Mouse (Mus musculus) cerebellum, adult 11-12 months (tissue): ENCODE measurements at regions not wholly inside any gene's neighbourhood (a gene's known extent, or its start where the extent isn't known, plus 50 kb on each side); places are given as distances from the start of the nearest gene placed in this dataset.

Source experiments
- DNase-seq: peaks from one replicate; pipeline ENCODE4 v3.0.0; 2022

DNA sequence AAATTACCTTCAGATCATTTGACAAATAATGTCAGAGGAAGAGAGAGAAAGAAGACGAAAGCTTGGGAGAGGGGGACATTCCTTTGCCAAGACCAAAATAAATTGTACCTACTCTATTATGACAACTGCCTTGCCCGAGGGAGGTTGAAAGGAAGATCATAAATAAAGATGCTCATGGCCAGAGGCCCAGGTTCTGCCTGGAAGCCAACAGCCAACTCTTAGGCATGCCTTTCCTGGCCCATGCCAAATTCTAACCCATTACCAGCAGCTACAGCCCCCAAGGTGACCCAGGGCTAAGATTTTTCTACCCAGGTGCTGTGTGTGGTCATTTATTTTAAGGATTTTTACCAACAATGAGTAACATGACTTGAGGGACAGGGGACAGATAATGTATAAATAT, 54.9 kb downstream of the Cbln1 start:
- DNase-seq = no peak

GRCm38 (mm10) chr8:87415051-87415630, 57.3 kb downstream of the Cbln1 start:
- DNase-seq = no peak

- no peak for DNase-seq
Observed at GRCm38 (mm10) chr8:87389016-87389415, 83.4 kb downstream of the Cbln1 start.

DNA sequence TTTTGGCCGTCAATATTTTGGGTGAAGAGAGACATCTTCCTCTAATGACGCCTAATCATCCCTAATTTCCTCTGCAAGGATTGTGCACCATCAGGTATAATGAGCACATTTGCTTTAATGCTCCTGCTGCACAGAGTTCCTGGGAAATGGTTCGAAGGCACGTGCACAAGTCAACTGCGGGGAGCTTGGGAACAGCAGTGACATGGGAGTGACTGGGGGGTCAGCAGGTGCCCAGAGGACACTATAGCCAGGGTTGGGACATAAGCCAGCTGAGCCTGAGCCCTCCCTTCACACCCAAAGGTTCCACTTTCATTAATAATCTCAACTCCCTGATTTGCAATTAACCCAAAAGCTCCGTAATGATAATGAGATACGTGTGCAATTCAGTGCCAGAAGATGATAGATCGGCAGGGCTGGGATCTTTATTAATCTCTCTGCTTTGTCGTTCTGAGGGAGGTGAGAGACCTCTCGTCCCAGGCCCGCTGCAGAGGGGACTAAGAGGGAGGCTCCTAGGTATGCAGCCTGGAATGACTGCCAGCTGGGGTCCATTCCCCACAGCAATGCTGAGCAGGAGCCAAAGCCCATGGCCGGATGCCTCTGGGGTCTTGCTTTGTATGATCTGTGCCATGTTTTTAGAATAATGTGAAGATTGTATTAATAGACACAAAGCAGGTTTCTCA, 88.7 kb downstream of the Cbln1 start:
- DNase-seq = no peak

- DNase-seq = no peak
Observed at GRCm38 (mm10) chr8:87382311-87382710, 90.1 kb downstream of the Cbln1 start.

- DNase-seq = no peak
Observed at GRCm38 (mm10) chr8:87380791-87381190, 91.6 kb downstream of the Cbln1 start.

DNA sequence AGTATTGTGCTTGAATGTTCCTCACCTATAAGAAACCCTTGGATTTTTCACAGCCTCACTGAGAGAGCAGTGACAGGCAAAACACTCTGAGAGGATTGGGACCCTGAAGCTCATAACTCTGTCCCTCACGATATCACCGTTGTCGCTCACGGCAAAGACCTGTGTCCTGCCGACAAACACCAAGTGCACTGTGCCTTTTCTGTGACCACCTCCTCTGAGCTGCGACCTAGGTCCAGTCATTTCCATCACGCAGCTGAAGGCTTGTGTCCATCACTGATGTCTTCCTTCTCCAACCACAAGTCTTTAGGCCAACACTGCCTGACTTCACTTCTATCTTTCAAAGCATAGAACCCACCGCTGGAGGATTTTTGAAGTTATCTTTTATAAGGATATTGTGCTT, 93.1 kb downstream of the Cbln1 start:
- DNase-seq = no peak

- no peak for DNase-seq
Observed at GRCm38 (mm10) chr8:87374044-87374443, 98.4 kb downstream of the Cbln1 start.

DNA sequence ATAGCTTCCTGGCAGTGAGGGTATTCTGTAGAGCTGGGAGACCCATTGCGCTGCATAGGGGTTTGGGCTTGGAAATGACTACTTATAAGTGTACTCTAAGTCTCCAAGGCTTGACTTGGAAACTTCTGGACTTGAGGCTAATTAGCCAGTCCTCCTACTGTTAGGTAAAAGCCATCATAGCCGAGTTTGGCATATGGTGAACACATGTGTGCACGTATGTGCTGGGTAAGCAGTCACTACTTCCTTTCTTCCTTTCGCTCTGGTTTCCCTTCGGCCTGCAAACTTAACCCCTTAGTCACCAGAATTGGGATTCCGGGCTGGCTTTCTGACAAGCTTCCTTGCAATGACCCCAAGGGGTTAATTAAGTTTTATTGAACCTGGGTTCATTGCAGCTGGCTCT, 98.9 kb downstream of the Cbln1 start:
- DNase-seq = no peak

GRCm38 (mm10) chr8:87372061-87372460, 100.3 kb downstream of the Cbln1 start:
- DNase-seq = peak; percentile 56

- no peak for DNase-seq
Observed at GRCm38 (mm10) chr8:87370194-87370593, 102.2 kb downstream of the Cbln1 start.

- DNase-seq = peak; percentile 51
Observed at GRCm38 (mm10) chr8:87350471-87350870, 121.9 kb downstream of the Cbln1 start.

- peak; percentile 85 for DNase-seq
Observed at GRCm38 (mm10) chr8:87349781-87350181, 122.6 kb downstream of the Cbln1 start.

DNA sequence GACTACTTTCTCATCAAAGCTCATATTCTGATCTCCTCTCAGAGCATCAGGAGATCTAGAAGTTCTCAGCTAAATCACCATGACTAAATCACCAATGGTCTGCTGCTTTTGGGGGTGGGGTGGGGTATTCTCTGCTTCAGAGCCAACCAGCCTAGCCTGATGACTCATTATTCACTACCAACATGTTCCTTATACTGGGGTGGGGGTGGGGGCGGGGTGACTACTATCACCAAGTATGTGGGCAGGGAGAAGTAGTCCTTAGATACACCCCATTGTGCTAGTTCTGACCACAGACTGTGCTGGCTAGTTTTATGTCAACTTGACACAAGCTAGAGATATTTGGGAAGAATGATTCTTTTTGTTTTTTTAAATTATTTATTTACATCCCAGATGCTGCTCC, 143.0 kb downstream of the Cbln1 start:
- no peak for DNase-seq

DNA sequence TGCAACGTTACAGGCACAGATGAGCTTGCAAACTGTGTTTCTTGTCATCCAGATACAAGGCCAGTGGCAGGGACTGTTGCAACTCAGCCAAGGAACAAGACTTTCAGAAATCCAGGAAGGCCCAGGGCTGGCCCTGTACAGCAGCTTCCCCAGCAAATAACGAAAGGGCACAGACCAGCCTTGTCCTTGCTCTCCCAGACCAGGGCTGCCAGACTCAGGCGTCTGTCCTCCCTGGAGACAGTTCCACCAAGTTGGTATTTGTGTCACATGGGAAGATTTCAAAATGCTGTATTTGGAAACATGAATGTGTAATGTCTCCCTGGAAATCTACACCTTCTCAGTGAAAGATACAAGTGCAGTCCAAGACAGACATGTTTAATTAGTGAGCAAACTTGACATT, 157.8 kb downstream of the Cbln1 start:
- no peak for DNase-seq

- DNase-seq = peak; percentile 47
Observed at GRCm38 (mm10) chr8:87311282-87311681, 161.1 kb downstream of the Cbln1 start.

DNA sequence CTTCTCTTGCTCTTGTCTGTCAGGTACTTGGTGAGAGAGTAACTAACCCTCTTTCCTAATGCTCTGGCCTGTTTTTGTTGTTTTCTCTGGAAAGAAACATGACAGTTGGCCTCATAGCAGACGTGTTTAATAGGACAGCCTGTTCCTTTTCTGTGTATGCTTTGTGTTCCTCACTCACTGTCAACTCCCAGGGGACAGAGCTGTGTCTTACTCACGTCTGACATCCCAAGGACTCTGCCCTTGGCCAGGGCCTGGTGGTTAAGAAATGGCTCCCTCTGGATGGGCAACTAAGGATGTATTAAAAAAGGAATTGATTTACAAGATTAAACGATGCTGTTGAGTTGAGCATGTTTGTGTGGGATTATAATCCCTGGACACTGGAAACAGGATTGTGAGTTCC, 164.1 kb downstream of the Cbln1 start:
- DNase-seq = no peak

- DNase-seq = no peak
Observed at GRCm38 (mm10) chr8:87305001-87305400, 167.4 kb downstream of the Cbln1 start.

DNA sequence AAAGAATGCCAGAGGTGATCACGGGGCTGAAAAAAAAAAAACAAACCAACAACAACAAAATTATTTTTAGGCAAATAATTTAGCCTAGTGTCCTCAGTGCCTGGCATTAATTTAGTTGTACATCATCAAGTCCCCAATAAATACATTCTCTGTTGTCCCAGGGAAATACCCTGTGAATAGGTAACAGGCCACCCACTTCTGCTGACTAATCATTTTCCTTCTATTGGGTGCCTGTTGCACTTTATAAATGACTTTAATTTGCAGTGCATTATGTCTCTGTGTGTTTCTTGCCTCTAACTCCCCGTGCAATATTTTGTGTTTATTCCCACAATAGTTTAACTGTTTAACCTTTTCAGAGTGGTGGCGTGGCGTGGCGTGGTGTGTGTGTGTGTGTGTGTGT, 168.9 kb downstream of the Cbln1 start:
- no peak for DNase-seq

DNA sequence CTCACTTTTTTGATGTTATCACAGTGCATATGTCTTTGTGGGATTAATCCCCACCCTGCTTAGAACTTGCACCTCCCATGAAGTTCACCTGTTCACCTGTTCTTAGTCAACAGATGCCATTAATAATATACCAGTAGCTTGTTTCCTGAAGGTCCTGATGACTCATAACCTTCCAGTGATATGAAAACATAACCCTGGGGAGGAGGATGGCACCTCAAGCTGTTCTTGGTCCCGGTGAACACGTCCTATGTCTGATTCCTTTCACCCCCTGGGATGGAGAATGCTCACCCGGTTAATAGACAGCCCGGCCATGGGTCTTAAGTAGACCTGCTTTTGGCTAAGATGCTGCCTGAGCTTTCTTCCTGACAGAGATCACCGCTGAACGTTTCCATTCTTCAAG, 174.6 kb downstream of the Cbln1 start:
- no peak for DNase-seq

DNA sequence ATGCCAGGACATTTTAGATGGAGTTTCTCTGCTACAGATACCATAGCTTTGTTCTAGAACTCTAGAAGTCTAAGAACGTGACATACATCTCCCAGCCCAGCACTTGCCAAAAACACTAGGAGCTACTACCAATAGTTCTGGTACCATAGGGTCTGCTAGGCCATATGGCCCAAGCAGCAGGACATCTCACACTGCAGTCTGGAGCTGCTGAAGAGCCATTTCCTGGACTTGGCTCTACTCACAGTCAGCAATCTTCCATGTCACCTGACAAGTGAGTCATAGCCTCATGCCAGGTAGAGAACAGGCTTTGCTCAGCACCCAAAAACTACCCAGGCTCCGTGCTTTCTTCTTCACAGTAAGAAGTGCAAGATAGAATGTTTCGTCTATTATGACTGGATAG, 175.1 kb downstream of the Cbln1 start:
- DNase-seq = peak; percentile 97

- peak; percentile 80 for DNase-seq
Observed at GRCm38 (mm10) chr8:87286059-87286458, 186.3 kb downstream of the Cbln1 start.

DNA sequence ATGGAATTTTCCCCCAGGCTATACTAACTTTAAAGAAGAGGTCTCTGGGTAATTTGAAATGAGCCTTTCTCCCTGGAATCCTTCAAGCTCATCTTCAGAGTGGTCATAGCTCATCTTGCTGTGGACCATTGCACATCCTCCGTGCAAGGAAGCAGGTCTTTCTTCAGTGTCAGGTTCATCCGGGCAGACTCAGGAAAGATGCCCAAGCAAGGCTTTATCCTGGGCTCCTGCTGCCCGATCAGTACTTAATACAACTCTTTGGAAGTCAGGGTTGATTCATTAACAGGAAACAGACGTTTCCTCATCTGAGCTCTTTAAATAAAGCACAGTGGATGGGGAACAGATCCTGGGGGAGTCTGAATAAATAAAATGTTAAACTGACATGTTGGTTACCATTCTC, 188.1 kb downstream of the Cbln1 start:
- DNase-seq = no peak

- no peak for DNase-seq
Observed at GRCm38 (mm10) chr8:87282511-87282910, 189.9 kb downstream of the Cbln1 start.

DNA sequence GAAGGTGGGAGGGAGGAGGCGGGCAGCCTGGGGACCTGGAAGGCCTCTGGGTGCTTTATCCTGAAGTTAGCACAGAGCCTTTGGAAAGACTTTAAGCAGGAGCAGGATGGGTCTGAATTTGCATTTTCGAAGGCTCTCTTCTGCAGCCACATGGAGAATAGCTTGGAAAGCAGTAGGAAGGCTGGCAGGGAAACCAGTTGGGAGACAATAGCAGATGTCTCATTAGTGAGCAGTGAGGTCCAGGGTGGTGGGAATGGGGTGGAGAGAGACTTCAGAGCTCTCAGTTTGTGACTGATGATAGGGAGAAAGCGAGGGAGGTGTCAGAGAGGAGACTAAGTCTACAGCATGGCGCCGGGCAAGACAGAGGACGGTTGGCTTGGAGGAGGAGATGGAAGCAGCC, 199.1 kb downstream of the Cbln1 start:
- DNase-seq = no peak
